Mouse (Mus musculus) E14TG2a.4 (cell line): ENCODE data around the gene Aptx.

ENCODE experiments used
- CTCF ChIP-seq: conservative IDR thresholded peaks from 2 replicates; pipeline ENCODE4 v1.5.1; 2014; ENCODE audit warnings: low read length
- NANOG ChIP-seq: IDR thresholded peaks from 2 replicates; pipeline ENCODE4 v1.6.1; 2014; ENCODE audit warnings: borderline replicate concordance, low read length, mixed read lengths
- POU5F1 ChIP-seq: IDR thresholded peaks from 2 replicates; pipeline ENCODE4 v1.6.1; 2014; ENCODE audit warnings: low read length, borderline replicate concordance

- no peak for TF ChIP-seq CTCF
- TF ChIP-seq POU5F1, result no peak
- TF ChIP-seq NANOG, result no peak
These were observed 2.8 kb downstream of the Aptx start for GRCm38 (mm10) chr4:40700216-40700615.
